Mouse (Mus musculus) heart, adult 2 months (tissue): ENCODE results near the gene Nfic.

Source experiments
- CTCF ChIP-seq: fragments of 200-600 bp; IDR thresholded peaks from 2 replicates; pipeline ENCODE4 v1.8.1; 2022; ENCODE audit warnings: antibody characterized with exemption, mild to moderate bottlenecking, moderate library complexity
- POLR2A ChIP-seq: fragments of 200-500 bp; IDR thresholded peaks from 2 replicates; pipeline ENCODE4 v1.6.1; 2011; ENCODE audit warnings: mild to moderate bottlenecking, low read depth, low read length, control low read depth; ENCODE audit not compliant: insufficient read depth

GRCm38 (mm10) chr10:81356991-81357844 is 98.2 kb downstream of the Nfic start, which contains the start of gene Mfsd12:
- peak; percentile 58; the same call in 1 of the 2 replicates for TF ChIP-seq POLR2A
- TF ChIP-seq CTCF = no peak
